Mouse (Mus musculus): ENCODE measurements around the gene Uchl4.

Gene Uchl4

GRCm38 (mm10) chr9:64253021-64253904 lies 18.3 kb downstream of the Uchl4 start, which contains the start of gene Map2k1:
Gene Map2k1, minus strand, starts transcription at chr9:64253631.
- TF ChIP-seq GATA4 (IDR thresholded peaks at IDR 0.05; ENCODE audit: insufficient replicate concordance, low read length), result no peak; the same call in 1 of the 2 replicates

GRCm38 (mm10) chr9:64255422-64255821 lies 20.4 kb downstream of the Uchl4 start:
- TF ChIP-seq GATA4 (IDR thresholded peaks at IDR 0.05; ENCODE audit: insufficient replicate concordance, low read length), result no peak

GRCm38 (mm10) chr9:64256204-64256603 lies 21.2 kb downstream of the Uchl4 start:
- TF ChIP-seq GATA4 (IDR thresholded peaks at IDR 0.05; ENCODE audit: insufficient replicate concordance, low read length), result no peak

- TF ChIP-seq GATA4 (IDR thresholded peaks at IDR 0.05; ENCODE audit: insufficient replicate concordance, low read length), result no peak
These were observed 24.9 kb downstream of the Uchl4 start for GRCm38 (mm10) chr9:64259906-64260305.

GRCm38 (mm10) chr9:64261023-64261422 lies 26.0 kb downstream of the Uchl4 start:
- no peak for TF ChIP-seq GATA4 (IDR thresholded peaks at IDR 0.05; ENCODE audit: insufficient replicate concordance, low read length)

- TF ChIP-seq GATA4 (IDR thresholded peaks at IDR 0.05; ENCODE audit: insufficient replicate concordance, low read length), result no peak
These were observed 29.8 kb downstream of the Uchl4 start for GRCm38 (mm10) chr9:64264813-64265212.

- TF ChIP-seq GATA4 (IDR thresholded peaks at IDR 0.05; ENCODE audit: insufficient replicate concordance, low read length), result no peak
These were observed 32.2 kb downstream of the Uchl4 start for GRCm38 (mm10) chr9:64267231-64267630.

- no peak for TF ChIP-seq GATA4 (IDR thresholded peaks at IDR 0.05; ENCODE audit: insufficient replicate concordance, low read length)
These were observed 33.2 kb downstream of the Uchl4 start for GRCm38 (mm10) chr9:64268196-64268595.

- TF ChIP-seq GATA4 (IDR thresholded peaks at IDR 0.05; ENCODE audit: insufficient replicate concordance, low read length), result no peak
These were observed 36.2 kb downstream of the Uchl4 start for GRCm38 (mm10) chr9:64271249-64271648.

- TF ChIP-seq GATA4 (IDR thresholded peaks at IDR 0.05; ENCODE audit: insufficient replicate concordance, low read length), result no peak
These were observed 37.6 kb downstream of the Uchl4 start for GRCm38 (mm10) chr9:64272611-64273010.

GRCm38 (mm10) chr9:64273757-64274156 lies 38.8 kb downstream of the Uchl4 start:
- TF ChIP-seq GATA4 (IDR thresholded peaks at IDR 0.05; ENCODE audit: insufficient replicate concordance, low read length), result no peak

- TF ChIP-seq GATA4 (IDR thresholded peaks at IDR 0.05; ENCODE audit: insufficient replicate concordance, low read length), result no peak
These were observed 39.3 kb downstream of the Uchl4 start for GRCm38 (mm10) chr9:64274291-64274690.

- no peak for TF ChIP-seq GATA4 (IDR thresholded peaks at IDR 0.05; ENCODE audit: insufficient replicate concordance, low read length)
These were observed 39.9 kb downstream of the Uchl4 start for GRCm38 (mm10) chr9:64274919-64275318.

- no peak for TF ChIP-seq GATA4 (IDR thresholded peaks at IDR 0.05; ENCODE audit: insufficient replicate concordance, low read length)
These were observed 42.7 kb downstream of the Uchl4 start for GRCm38 (mm10) chr9:64277706-64278105.

GRCm38 (mm10) chr9:64278665-64279310 lies 43.8 kb downstream of the Uchl4 start:
- no peak for TF ChIP-seq GATA4 (IDR thresholded peaks at IDR 0.05; ENCODE audit: insufficient replicate concordance, low read length)

GRCm38 (mm10) chr9:64281105-64281780 lies 46.2 kb downstream of the Uchl4 start, which contains the start of gene Tipin:
Gene Tipin, plus strand, starts transcription at chr9:64281581.
- peak; percentile 35; the same call in 1 of the 2 replicates for TF ChIP-seq GATA4 (IDR thresholded peaks at IDR 0.05; ENCODE audit: insufficient replicate concordance, low read length)

All from liver, adult (tissue).